Mouse (Mus musculus) layer of hippocampus, postnatal 14 days (tissue): ENCODE results near the gene Dph3. TPM values are rescaled to one million over a fixed set of nuclear protein-coding genes. Genes with fewer than 3 reads are reported as not detected.
"Not testable (repeated sequence)": the region's sequence is repeated elsewhere in the genome, so short reads cannot be mapped to it uniquely, and the experiment has no call there.

Experiments
- DNase-seq, 2 experiments: peaks; one replicate each; pipeline ENCODE4 v3.0.0; 2021 to 2022; ENCODE audit warnings: low spot score in 2 of 2, mixed read lengths in 1 of 2
- long read RNA-seq, 2 experiments: library from polyadenylated mRNA; stranded (forward); transcript quantifications; one replicate each; pipeline ENCODE4 v2.0.0; 2021
- total RNA-seq, 2 experiments: library from RNA; stranded (reverse); gene quantifications; 2 replicates each; pipeline ENCODE4 v1.2.3; 2021

Dph3 gene
- 10 to 100 TPM; 32.9 to 40.7 TPM for total RNA-seq
- long read RNA-seq, experiment 1, transcript Dph3-205 (2 exons, 809 nt), result major isoform, 17 of 41 reads
- long read RNA-seq, experiment 1, transcript Dph3-202 (3 exons, 2,953 nt), result minor isoform, 15 of 41 reads
- long read RNA-seq, experiment 1, partial matches to known transcripts, result 0 of 41 reads
- long read RNA-seq, experiment 1, other reads (novel, unspliced or antisense), result 7 of 41 reads
- long read RNA-seq, experiment 2, transcript Dph3-205 (2 exons, 809 nt), result minor isoform, 12 of 45 reads
- long read RNA-seq, experiment 2, transcript Dph3-202 (3 exons, 2,953 nt), result major isoform, 21 of 45 reads
- long read RNA-seq, experiment 2, partial matches to known transcripts, result 0 of 45 reads
- long read RNA-seq, experiment 2, other reads (novel, unspliced or antisense), result 6 of 45 reads

- peak; percentile 99 to 100 for DNase-seq
Measured at GRCm38 (mm10) chr14:32085486-32086201, at the start of gene Dph3. Dph3 (minus strand) TSS chr14:32085729.

DNA sequence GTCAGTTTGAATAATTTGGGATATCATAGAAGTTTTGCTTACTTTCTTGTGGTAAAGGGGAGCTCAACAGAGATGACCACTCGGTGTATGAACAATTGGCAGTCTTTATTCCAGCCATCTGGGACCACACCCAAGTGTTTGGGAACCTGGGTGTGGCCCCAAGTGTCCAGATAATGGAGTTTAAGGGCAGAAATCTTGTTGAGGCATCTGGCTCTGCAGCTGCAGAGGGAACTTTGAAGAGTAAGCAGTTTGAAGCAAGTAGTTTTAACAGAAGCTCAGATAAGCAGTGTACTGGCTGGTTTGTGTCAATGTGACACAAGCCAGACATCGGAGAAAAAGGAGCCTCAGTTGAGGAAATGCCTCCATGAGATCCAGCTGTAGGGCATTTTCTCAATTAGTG, 48.8 kb upstream of the Dph3 start:
- no peak for DNase-seq

GRCm38 (mm10) chr14:32131836-32132235, 46.3 kb upstream of the Dph3 start:
- no peak for DNase-seq

DNA sequence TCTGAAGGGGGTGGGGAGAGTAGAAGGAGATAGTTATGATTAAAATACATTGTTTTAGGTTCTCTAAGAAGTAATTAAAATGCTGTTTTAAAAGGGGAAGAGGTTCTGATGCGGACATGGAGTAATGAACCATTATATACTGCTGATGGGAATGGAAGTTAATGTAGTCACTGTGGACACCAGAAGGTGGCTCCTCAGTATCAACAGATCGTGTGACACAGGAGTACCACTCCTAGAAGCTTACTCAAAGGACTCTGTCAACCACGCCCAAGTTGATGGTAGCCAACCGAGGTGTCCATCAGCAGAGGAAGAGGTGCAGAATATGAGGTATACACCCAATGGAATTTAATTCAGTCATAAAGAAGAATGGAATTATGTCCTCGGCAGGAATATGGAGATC, 42.9 kb upstream of the Dph3 start:
- DNase-seq, result no peak

- not testable (repeated sequence) for DNase-seq
Measured at GRCm38 (mm10) chr14:32125256-32125655, 39.7 kb upstream of the Dph3 start.

- DNase-seq, result no peak
Measured at GRCm38 (mm10) chr14:32124261-32124660, 38.7 kb upstream of the Dph3 start.

- DNase-seq, result no peak
Measured at GRCm38 (mm10) chr14:32121920-32122315, 36.4 kb upstream of the Dph3 start.

DNA sequence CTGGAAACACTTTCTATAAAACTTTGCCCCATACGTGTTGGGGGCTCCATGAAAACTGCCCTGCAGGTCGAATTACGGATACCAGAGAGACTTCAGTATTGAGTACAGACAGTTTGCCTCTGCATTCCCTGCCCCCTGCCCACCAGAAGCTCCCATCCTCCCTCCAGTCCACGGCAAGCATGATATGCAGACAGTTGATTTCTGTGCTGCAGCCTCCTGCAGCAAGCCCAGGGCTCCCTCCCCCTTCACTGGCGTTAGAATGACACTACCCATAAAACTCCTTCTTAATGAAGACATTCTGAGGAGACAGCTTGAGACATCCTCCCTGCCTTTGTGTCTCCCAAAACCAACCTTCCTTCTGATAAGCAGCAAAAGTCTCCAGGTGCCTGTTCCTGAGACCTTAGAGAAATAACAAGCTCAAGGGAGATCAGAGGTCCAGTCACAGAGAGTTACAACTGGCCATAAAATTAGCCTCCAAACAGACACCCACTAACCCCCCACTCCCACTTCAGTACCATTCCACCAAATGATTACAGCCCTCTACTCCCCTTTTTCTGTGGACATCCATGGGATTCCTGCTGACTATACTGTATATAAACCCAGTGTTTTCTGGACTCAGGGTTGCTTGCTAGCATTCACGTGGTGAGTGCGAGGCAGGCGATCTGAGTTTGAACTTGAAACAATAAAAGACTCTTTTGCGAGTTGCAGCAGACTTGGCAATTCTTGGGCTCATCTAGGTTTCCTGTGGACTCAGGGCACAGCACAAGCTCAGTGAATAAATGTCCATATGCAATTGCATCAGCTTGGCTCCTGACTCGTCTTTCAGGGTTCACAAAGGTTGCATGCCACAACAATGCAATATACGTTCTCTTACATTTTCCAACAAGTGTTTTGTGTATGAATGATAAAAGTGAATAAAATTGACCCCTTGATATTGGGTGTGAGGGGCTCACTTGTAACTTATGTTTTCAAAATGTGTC, 35.7 kb upstream of the Dph3 start:
- no peak for DNase-seq

DNA sequence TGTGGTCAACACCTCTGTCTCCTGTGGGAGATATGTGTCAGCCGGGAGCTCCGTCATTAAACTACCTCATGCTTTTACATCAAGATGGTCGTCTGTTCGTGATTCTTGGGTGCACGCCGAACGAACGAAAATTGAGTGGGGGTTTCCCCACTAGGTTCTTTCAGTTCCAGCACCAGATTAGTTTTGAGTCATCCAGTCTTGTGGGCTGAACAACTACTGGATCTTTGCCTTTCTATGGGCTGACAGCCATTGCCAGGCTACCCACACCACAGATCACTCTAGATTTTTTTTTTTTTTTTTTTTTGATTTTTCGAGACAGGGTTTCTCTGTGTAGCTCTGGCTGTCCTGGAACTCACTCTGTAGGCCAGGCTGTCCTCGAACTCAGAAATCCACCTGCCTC, 26.6 kb upstream of the Dph3 start:
- not testable (repeated sequence) for DNase-seq

DNA sequence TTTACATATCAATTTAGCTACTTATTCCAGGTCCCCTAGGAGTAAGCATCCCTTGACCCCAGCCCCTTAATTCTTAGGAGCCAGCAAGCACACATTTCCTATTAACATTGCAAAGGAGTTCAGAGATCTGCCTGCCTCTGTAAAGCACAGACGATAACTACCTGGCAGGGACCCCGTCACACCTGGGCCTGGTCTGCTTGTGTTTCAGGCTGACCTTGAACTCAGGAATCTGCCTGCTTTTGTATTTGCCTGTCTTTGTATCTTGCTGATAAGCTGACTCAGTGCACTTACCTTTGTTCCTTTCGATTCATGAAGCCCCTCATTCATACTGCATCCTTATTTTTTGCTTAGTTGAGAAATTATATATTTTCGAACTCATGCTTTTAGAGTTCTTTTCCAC, 21.4 kb upstream of the Dph3 start:
- no peak for DNase-seq

GRCm38 (mm10) chr14:32105663-32106062, 20.1 kb upstream of the Dph3 start:
- DNase-seq, result no peak

DNA sequence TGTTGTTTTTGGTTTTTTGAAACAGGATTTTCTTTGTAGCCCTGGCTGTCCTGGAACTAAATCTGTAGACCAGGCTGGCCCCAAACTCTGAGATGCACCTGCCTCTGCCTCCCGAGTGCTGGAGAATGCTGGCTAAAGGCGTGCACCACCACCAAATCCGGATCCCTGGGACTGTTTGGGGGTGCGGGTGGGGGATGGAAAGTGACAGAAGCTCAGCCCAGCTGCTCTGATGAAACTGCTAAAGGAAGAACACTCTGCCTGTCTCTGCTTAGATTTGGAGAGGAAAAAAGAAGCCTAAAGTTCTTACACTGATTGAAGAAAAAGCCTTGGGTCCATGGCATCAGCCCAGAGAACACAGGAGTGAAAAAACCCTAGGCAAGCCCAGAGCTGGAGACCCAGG, 18.0 kb upstream of the Dph3 start:
- DNase-seq, result peak in 1 of 2 experiments; percentile 31

DNA sequence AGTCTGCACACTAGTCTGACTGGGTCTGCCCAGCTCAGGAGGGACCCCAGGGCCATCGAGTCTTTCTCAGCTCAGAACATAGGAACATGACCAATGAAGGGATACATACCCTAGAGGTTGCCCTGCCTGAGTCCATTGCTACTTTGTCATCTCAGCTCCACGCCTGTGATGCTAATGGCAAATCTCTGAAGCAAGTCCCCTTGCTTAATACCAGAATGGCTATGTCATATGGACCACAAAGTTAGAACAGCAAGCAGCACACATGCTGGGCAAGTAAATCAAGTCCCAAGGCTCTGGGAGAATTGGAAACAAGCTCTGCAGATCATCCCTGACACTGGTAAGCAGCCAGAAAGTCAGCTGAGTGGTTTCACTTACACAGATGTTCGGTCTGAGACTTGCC, 13.4 kb upstream of the Dph3 start:
- no peak for DNase-seq

DNA sequence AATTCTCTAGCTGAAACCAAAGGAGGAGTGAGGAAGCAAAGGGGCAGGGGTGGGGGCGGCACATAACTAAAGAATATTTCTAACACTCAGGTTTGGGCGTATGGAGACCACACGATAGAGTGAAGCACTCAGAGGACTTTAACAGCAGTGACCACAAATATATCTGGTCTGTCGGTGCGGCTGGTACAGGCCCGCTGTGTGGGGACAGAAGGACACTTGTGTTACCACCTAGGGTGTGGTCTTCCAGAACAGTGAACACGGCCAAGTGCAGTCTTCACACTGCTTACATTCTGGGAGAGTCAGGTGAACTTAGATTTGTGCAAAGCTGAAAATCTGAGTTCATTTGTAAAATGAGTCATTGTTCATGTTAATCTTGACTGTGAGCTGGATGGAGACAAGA, 12.2 kb upstream of the Dph3 start:
- no peak for DNase-seq

DNA sequence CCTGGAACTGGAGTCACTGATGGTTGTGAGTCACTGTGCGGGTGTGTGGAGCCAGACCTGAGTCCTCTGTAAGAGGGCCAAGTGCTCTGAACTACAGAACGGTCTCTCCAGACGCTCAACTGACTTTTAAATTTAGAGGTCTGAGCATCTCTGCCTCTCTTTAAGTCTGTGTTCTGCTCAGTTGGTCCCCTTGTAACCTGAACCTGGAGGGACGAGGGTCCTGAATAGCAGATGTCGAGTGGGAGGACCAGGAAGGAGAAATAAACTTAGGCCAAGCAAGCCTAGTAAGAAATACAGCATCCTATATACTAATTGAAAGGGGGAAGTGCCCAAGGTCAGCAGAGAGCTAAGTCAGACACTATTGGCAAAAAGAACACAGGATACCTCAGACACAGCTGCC, 11.2 kb upstream of the Dph3 start:
- DNase-seq, result no peak

DNA sequence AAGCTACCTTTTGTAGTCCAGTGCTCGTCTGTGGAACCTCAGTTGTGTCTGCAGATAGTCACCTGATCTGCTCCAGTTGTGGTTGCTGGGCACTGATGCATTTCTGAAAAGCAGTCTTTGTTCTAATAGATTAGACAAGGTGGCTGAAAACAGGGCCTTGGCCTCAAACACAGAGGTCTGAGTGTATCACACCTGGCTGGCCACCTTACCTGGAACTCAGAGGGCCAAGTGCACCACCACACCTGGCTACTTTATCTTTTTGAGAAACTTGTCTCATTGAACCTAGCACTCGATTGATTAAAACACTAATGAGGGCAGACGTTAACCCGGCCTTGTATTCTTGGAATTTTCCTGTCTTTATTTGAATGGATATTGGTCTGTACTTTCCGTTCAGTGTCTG, 10.1 kb upstream of the Dph3 start:
- DNase-seq, result no peak

DNA sequence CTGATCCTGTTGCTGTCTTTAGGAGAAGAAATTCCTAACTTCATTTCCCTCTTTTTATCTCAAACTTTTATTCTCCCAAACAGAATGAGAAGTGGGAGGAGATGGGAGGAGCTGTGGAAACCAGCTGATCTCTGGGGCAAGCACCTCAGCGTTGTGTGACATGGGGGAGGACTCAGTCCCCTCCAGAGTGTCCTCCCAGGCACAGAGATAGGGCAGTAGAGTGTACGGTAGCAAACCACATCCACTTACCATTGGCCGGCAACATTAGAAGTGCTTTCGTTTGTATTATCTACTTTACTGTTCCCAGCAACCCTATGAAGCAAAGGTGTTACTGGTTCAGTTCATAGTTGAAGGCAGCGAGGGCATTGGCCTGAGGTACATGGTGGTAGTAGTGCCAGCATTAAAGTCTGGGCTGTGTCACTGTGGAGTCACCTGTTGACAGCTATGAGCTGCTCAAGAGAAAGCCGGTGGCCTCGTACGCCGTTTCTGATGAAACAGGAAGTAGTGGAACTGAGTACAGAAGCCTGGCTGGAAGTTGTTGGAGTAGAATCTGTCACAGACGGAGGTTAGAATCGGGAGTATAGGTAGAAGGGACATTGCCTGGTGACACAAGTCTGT, 8.1 kb upstream of the Dph3 start:
- DNase-seq, result no peak

GRCm38 (mm10) chr14:32093018-32093417, 7.5 kb upstream of the Dph3 start:
- DNase-seq, result no peak

- DNase-seq, result no peak
Measured at GRCm38 (mm10) chr14:32091704-32092103, 6.2 kb upstream of the Dph3 start.

DNA sequence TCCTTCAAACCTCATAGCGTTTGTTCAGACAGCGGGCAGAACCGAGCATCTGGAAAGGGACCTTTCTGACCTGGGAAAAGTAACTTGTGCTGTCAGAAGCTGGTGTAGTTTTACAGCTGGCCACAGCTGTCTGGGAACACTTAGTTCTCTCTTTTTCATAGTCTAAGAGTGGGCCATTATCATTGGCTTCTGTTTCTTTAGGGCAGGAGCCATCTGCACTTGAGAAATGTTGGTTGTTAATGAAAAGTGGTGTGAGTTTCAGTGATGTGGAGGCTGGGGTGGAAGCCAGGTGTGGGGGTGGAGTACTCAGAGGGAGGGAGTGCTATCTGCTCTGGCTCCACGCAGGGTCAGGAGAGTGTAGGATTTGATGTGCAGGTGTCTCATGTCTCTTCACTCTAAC, 5.6 kb upstream of the Dph3 start:
- no peak for DNase-seq
